Mouse (Mus musculus) heart, postnatal 0 days (tissue): ENCODE results near the gene Shisa2. TPM values are rescaled to one million over a fixed set of nuclear protein-coding genes. Genes with fewer than 3 reads are reported as not detected.

Source experiments
- ATAC-seq: fragments of 200-750 bp; cut with Nextera tagmentation; 2 replicates; pipeline ENCODE4 v1.8.0; 2017; ENCODE audit warnings: low read depth, moderate number of reproducible peaks, moderate library complexity; ENCODE audit not compliant: insufficient read depth
- DNase-seq: peaks from one replicate; pipeline ENCODE4 v3.0.0-alpha.2; 2016; ENCODE audit warnings: low spot score
- H3K27ac ChIP-seq: fragments of 300-500 bp; sonication (generic); 2 replicates; pipeline ENCODE4 v1.5.1; 2014; ENCODE audit warnings: low read depth, mild to moderate bottlenecking
- H3K27me3 ChIP-seq: fragments of 300-500 bp; sonication (generic); 2 replicates; pipeline ENCODE4 v1.6.1; 2014; ENCODE audit warnings: low read length, mixed read lengths; ENCODE audit not compliant: control insufficient read depth, insufficient read depth
- H3K36me3 ChIP-seq: fragments of 300-500 bp; sonication (generic); replicated peaks from 2 replicates; pipeline ENCODE4 v1.6.1; 2014; ENCODE audit warnings: low read length, mixed read lengths; ENCODE audit not compliant: control insufficient read depth, insufficient read depth
- H3K4me1 ChIP-seq: fragments of 300-500 bp; sonication (generic); 2 replicates; pipeline ENCODE4 v1.6.1; 2014; ENCODE audit warnings: antibody characterized with exemption; ENCODE audit not compliant: control insufficient read depth, insufficient read depth
- H3K4me2 ChIP-seq: fragments of 300-500 bp; sonication (generic); 2 replicates; pipeline ENCODE4 v1.6.1; 2014; ENCODE audit warnings: low read depth, mild to moderate bottlenecking, low read length, moderate library complexity
- H3K4me3 ChIP-seq: fragments of 300-500 bp; sonication (generic); 2 replicates; pipeline ENCODE4 v1.5.1; 2014; ENCODE audit warnings: low read depth, low read length
- H3K9ac ChIP-seq: fragments of 300-500 bp; sonication (generic); replicated peaks from 2 replicates; pipeline ENCODE4 v1.6.1; 2014; ENCODE audit warnings: low read depth, low read length, mixed read lengths
- H3K9me3 ChIP-seq: fragments of 300-500 bp; sonication (generic); replicated peaks from 2 replicates; pipeline ENCODE4 v1.6.1; 2016; ENCODE audit warnings: low read length; ENCODE audit not compliant: control insufficient read depth
- CTCF ChIP-seq: IDR thresholded peaks from 2 replicates; pipeline ENCODE4 v1.5.1; 2016; ENCODE audit warnings: antibody characterized with exemption, control low read depth, low read depth
- EP300 ChIP-seq: IDR thresholded peaks from 2 replicates; pipeline ENCODE4 v1.6.1; 2016; ENCODE audit warnings: antibody characterized with exemption, low read depth
- WGBS: fragments of 180-500 bp; shearing (Covaris S2); extraction: QIAGEN DNeasy Blood & Tissue Kit; methylation state at CpG from one replicate; pipeline ENCODE4 v1.1.7; 2014; 5-methylcytosine and 5-hydroxymethylcytosine counted together
- polyA plus RNA-seq: library from polyadenylated mRNA; unstranded; fragments of >200 nt; fragmentation: Nextera tagmentation; extraction: Ambion mirVana; gene quantifications from 2 replicates; pipeline ENCODE4 v1.2.1, GENCODE M21; 2015
- total RNA-seq: library from RNA; depleted of rRNA; stranded (reverse); fragments of >200 nt; gene quantifications from 2 replicates; pipeline ENCODE4 v1.2.3, GENCODE M21; 2014; ENCODE audit warnings: low replicate concordance

Shisa2 gene
- total and polyA plus RNA-seq, 2 experiments from 2014 or later: 1.8 to 11.1 TPM

GRCm38 (mm10) chr14:59597398-59598259 lies 27.5 kb upstream of the Shisa2 start, which contains the start of gene Cdadc1:
Cdadc1 (minus strand) TSS chr14:59597959.
- peaks cover 14% of the 10 kb centered on the region for H3K36me3 ChIP-seq
- peak; percentile 65 for DNase-seq
- H3K27me3 ChIP-seq: no peaks in the 10 kb centered on the region
- no peaks in the 10 kb centered on the region for H3K9me3 ChIP-seq
- TF ChIP-seq CTCF (peak; percentile 30; the same call in 1 of the 2 replicates), EP300 (no peak)
- peak within 1 kb of the TSS; percentile 80 for H3K4me2 ChIP-seq
- H3K4me1 ChIP-seq: peaks cover 6% of the 10 kb centered on the region
- WGBS: under 1% methylated on average over 40 of the region's 48 CpGs
- H3K27ac ChIP-seq: peak within 1 kb of the TSS; percentile 77
- H3K9ac ChIP-seq: peak within 1 kb of the TSS; percentile 82
- H3K4me3 ChIP-seq: peak within 1 kb of the TSS; percentile 90
- ATAC-seq: peak; percentile 94

- TF ChIP-seq CTCF (no peak), EP300 (no peak)
- H3K27me3 ChIP-seq: no peaks in the 10 kb centered on the region
- 2% methylated on average over 8 of the region's 8 CpGs for WGBS
- DNase-seq: no peak
- peak overlapping the region; percentile 77; the same call in 1 of the 2 replicates for H3K27ac ChIP-seq
- peak; percentile 12; the same call in 1 of the 2 replicates for ATAC-seq
- H3K4me3 ChIP-seq: peak overlapping the region; percentile 90
- H3K9me3 ChIP-seq: no peaks in the 10 kb centered on the region
- H3K9ac ChIP-seq: peak overlapping the region; percentile 82
- H3K36me3 ChIP-seq: peaks cover 8% of the 10 kb centered on the region; the same call in 1 of the 2 replicates
- H3K4me1 ChIP-seq: peaks cover 6% of the 10 kb centered on the region
- H3K4me2 ChIP-seq: peak overlapping the region; percentile 80
Measured at GRCm38 (mm10) chr14:59598260-59598627, 26.9 kb upstream of the Shisa2 start.

- H3K27me3 ChIP-seq: no peaks in the 10 kb centered on the region
- TF ChIP-seq CTCF: peak; percentile 58
- no peak for TF ChIP-seq EP300
- ATAC-seq (no peak), DNase-seq (no peak)
- no peak overlapping the region for H3K27ac ChIP-seq
- WGBS: 60% methylated on average over 5 of the region's 5 CpGs
- H3K36me3 ChIP-seq: no peaks in the 10 kb centered on the region
- H3K9me3 ChIP-seq: no peaks in the 10 kb centered on the region
- H3K9ac ChIP-seq: no peak overlapping the region
- no peak overlapping the region for H3K4me2 ChIP-seq
- no peak overlapping the region for H3K4me3 ChIP-seq
- no peaks in the 10 kb centered on the region for H3K4me1 ChIP-seq
Measured at GRCm38 (mm10) chr14:59604002-59604645, 21.0 kb upstream of the Shisa2 start.

DNA sequence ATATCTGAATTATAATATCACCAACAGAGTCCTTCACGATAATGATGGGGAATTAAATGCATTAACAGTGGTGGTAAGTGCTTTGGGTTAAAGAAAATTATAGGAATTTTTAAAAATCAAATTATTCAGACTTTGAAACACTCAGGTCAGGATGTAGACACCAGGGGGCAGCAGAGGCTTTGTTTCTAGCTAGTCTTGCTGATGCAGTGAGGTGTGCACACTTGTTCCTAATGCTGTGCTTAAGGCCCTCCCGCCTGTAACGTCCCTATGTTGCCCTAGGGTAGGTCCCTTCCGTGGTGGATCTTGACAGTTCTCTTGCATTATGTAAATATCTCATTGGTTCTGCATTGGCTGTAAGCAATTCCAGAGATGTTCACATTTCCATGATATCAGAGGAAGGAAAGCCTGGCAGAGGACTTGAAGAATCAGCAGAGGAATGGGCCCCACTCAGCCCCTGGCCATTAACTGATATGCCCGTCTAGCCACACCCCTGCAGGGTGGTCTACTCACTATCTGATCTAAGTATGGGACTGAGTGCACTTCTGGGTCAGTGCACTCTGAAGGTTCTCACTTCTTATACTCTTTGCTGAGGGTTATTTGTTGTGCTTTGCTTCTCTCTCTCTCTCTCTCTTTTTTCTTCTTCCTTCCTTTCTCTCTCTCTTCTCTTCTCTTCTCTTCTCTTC lies 19.3 kb upstream of the Shisa2 start:
- H3K9me3 ChIP-seq: no peaks in the 10 kb centered on the region
- no peaks in the 10 kb centered on the region for H3K27me3 ChIP-seq
- H3K4me2 ChIP-seq: no peak overlapping the region
- H3K27ac ChIP-seq: no peak overlapping the region
- TF ChIP-seq EP300 (no peak), CTCF (peak; percentile 68)
- H3K9ac ChIP-seq: no peak overlapping the region
- DNase-seq (peak; percentile 42), ATAC-seq (no peak)
- H3K36me3 ChIP-seq: no peaks in the 10 kb centered on the region
- WGBS: 17% methylated on average over 5 of the region's 5 CpGs
- no peaks in the 10 kb centered on the region for H3K4me1 ChIP-seq
- H3K4me3 ChIP-seq: no peak overlapping the region

- no peaks in the 10 kb centered on the region for H3K4me1 ChIP-seq
- no peak for TF ChIP-seq CTCF
- no peak for TF ChIP-seq EP300
- no peak overlapping the region for H3K4me3 ChIP-seq
- H3K4me2 ChIP-seq: no peak overlapping the region
- no peak overlapping the region for H3K27ac ChIP-seq
- DNase-seq (no peak), ATAC-seq (no peak)
- WGBS: 39% methylated on average over 3 of the region's 3 CpGs
- no peaks in the 10 kb centered on the region for H3K27me3 ChIP-seq
- H3K36me3 ChIP-seq: no peaks in the 10 kb centered on the region
- no peaks in the 10 kb centered on the region for H3K9me3 ChIP-seq
- no peak overlapping the region for H3K9ac ChIP-seq
Measured at GRCm38 (mm10) chr14:59607021-59607420, 18.1 kb upstream of the Shisa2 start.
